Comparison of ENCODE assay signal across 8 mouse cellular contexts in the genomic region with DNA sequence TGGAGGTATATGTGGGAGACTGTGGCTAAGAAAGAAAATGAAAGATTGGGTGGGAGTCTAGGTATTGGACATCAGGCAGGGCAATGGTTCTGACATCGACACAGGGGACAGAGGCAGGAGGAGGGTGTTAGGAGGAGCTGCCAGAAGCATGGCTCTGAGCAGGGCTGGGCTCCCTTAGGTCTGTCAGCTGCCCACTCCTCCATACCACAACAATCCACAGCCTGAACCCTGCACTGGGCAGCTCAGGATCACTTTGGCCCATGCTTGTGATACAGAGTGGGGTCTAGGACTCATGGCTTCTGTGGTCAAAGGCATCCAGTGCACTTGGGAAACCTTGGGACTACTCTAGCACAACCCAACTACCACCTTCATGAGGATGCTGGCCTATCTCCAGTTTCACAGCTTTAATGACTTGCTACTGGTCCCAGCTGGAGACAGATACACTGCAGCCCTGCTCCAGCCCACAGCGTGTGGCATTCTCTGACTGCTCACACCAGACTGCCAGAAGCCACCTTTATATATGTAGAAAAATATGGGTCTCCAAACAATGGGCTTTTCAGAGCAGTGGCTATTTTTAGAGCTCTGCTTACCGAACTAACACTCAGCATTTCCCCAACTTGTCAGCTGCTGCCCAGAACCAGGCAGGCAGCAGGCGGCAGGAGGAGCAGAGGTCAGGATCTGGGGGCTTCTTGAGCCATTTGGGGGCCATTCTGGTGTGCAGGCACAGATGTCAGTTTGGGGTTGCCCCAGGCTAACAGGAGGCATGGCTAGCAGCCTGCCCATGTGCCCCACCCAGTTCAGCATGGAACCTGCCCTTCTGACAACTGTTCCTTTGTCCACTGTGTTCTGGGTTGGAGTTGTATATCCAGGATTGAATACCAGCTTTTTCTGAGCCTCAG.
A peak's percentile ranks its signal among the peaks of the same experiment; 100 is the strongest.
DNase-seq lines count a peak whose midpoint lies in the region; ATAC-seq and TF ChIP-seq lines count a peak whose summit lies in the region.

No protein-coding gene starts in this region.

- no peaks in the 10 kb centered on the region for H3K9me3 ChIP-seq in lung, embryonic 15.5 days
- no peaks in the 10 kb centered on the region for H3K9me3 ChIP-seq in hindbrain, embryonic 16.5 days (ENCODE audit: control insufficient read depth, low read length)
- H3K9me3 ChIP-seq in neural tube, embryonic 13.5 days = no peaks in the 10 kb centered on the region

- H3K36me3 ChIP-seq in lung, embryonic 15.5 days = no peaks in the 10 kb centered on the region
- no peaks in the 10 kb centered on the region for H3K36me3 ChIP-seq in hindbrain, embryonic 16.5 days (ENCODE audit: control insufficient read depth, insufficient read depth, low read length)
- no peaks in the 10 kb centered on the region for H3K36me3 ChIP-seq in neural tube, embryonic 13.5 days

- no peak overlapping the region; the same call in 1 of the 2 replicates for H3K9ac ChIP-seq in lung, embryonic 15.5 days
- 0 out of 2 replicates have a peak overlapping the region, but pooled peaks have one; percentile 13 for H3K9ac ChIP-seq in hindbrain, embryonic 16.5 days (ENCODE audit: low read depth, low read length)
- H3K9ac ChIP-seq in neural tube, embryonic 13.5 days = 0 out of 2 replicates have a peak overlapping the region, but pooled peaks have one; percentile 31

- peaks cover 72% of the 10 kb centered on the region for H3K4me1 ChIP-seq in lung, embryonic 15.5 days
- H3K4me1 ChIP-seq in embryonic fibroblast, embryonic 13.5 days (ENCODE audit: control insufficient read depth, insufficient read depth, low read length) = peaks cover 23% of the 10 kb centered on the region
- peaks cover 64% of the 10 kb centered on the region for H3K4me1 ChIP-seq in hindbrain, embryonic 16.5 days (ENCODE audit: control insufficient read depth, insufficient read depth, low read depth, low read length)
- H3K4me1 ChIP-seq in neural tube, embryonic 13.5 days (replicated peaks) = peaks cover 99% of the 10 kb centered on the region

- H3K27me3 ChIP-seq in lung, embryonic 15.5 days = no peaks in the 10 kb centered on the region
- no peaks in the 10 kb centered on the region for H3K27me3 ChIP-seq in hindbrain, embryonic 16.5 days (replicated peaks; ENCODE audit: control insufficient read depth, insufficient read depth, low read length)
- H3K27me3 ChIP-seq in neural tube, embryonic 13.5 days = no peaks in the 10 kb centered on the region

- TF ChIP-seq CTCF in embryonic fibroblast, embryonic 13.5 days (IDR thresholded peaks at IDR 0.05; ENCODE audit: borderline replicate concordance, insufficient read depth, low read length) = no peak

- no peak for DNase-seq in lung, postnatal 14 days
- no peak for DNase-seq in left cerebral cortex, adult 8-10 months (ENCODE audit: low spot score in 2 of 2)
- no peak for DNase-seq in T-cell, adult 2 months (ENCODE audit: low spot score)

- no peak overlapping the region for H3K4me2 ChIP-seq in lung, embryonic 15.5 days
- no peak overlapping the region for H3K4me2 ChIP-seq in hindbrain, embryonic 16.5 days (ENCODE audit: low read length)
- no peak overlapping the region for H3K4me2 ChIP-seq in neural tube, embryonic 13.5 days

- H3K4me3 ChIP-seq in lung, embryonic 15.5 days = no peak overlapping the region
- no peak overlapping the region for H3K4me3 ChIP-seq in embryonic fibroblast, embryonic 13.5 days (ENCODE audit: insufficient read depth, low read length)
- H3K4me3 ChIP-seq in hindbrain, embryonic 16.5 days (ENCODE audit: low read length) = no peak overlapping the region
- no peak overlapping the region for H3K4me3 ChIP-seq in neural tube, embryonic 13.5 days

- peak overlapping the region; percentile 81 for H3K27ac ChIP-seq in lung, embryonic 15.5 days
- H3K27ac ChIP-seq in embryonic fibroblast, embryonic 13.5 days (ENCODE audit: insufficient read depth, low read length) = peak overlapping the region; percentile 51
- H3K27ac ChIP-seq in hindbrain, embryonic 16.5 days (ENCODE audit: low read depth, low read length) = peak overlapping the region; percentile 54
- peak overlapping the region; percentile 87 for H3K27ac ChIP-seq in neural tube, embryonic 13.5 days (replicated peaks)

- 21% methylated on average over 4 of the region's 4 CpGs for WGBS in lung, embryonic 15.5 days
- WGBS in hindbrain, embryonic 16.5 days = 22% methylated on average over 4 of the region's 4 CpGs
- 26% methylated on average over 4 of the region's 4 CpGs for WGBS in neural tube, embryonic 13.5 days

- ATAC-seq in lung, embryonic 15.5 days (ENCODE audit: borderline replicate concordance, extremely low read depth, low FRiP score, low TSS enrichment) = peak; percentile 21; the same call in 1 of the 2 replicates
- ATAC-seq in hindbrain, embryonic 16.5 days = peak; percentile 15; the same call in 1 of the 2 replicates
- ATAC-seq in neural tube, embryonic 13.5 days (ENCODE audit: low read depth) = peak; percentile 21; the same call in 1 of the 2 replicates
- no peak for ATAC-seq in inflammation-experienced regulatory T-cells, adult 6 months

- TF ChIP-seq POLR2A in embryonic fibroblast, embryonic 13.5 days (IDR thresholded peaks at IDR 0.05; ENCODE audit: low read depth, low read length) = no peak
